Mouse (Mus musculus): ENCODE results near the gene Wipf1.

DNA sequence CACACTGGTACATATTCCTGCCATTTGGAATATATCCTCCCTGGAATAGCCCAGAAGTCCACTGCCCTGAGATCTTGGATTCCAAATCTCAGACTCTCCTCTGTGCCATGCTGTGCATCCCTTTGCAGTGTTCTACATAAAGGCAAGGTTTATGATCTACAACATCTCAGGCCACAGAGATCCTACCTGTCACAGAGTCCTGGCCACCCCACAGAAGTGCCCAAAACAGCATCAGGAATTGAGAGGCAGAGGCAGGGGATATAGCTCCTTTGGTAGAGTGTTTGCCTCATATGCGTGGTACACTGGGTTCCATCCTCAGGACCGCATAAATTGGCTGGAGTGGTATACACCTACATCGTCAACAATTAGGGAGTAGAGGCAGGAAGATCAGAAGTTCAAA, 135.1 kb downstream of the Wipf1 start:
- TF ChIP-seq CTCF (IDR thresholded peaks at IDR 0.05; ENCODE audit: control insufficient read depth, insufficient read depth, insufficient read length) (no peak), MAX (IDR thresholded peaks at IDR 0.05) (no peak), USF1 (IDR thresholded peaks at IDR 0.05; ENCODE audit: low read depth) (no peak), MYOG (IDR thresholded peaks at IDR 0.05; ENCODE audit: control insufficient read depth, extremely low read depth, insufficient read length) (no peak), CEBPB (IDR thresholded peaks at IDR 0.05; ENCODE audit: low read depth) (no peak), FOSL1 (IDR thresholded peaks at IDR 0.05; ENCODE audit: insufficient read depth, low read length, poor library complexity, severe bottlenecking) (no peak), MYOD1 (IDR thresholded peaks at IDR 0.05; ENCODE audit: control insufficient read depth, insufficient read length, low read depth) (no peak)

Data from C2C12 (cell line).